Mouse (Mus musculus): ENCODE measurements around the gene Tmpo. TPM values are rescaled to one million over a fixed set of nuclear protein-coding genes. Genes with fewer than 3 reads are reported as not detected.

Tmpo gene
- polyA plus RNA-seq (2015; fragmentation: Illumina TruSeq; extraction: RNeasy Lipid Tissue Mini Kit (QIAGEN cat#74804); ENCODE audit: insufficient read depth, low replicate concordance), result 323 TPM

DNA sequence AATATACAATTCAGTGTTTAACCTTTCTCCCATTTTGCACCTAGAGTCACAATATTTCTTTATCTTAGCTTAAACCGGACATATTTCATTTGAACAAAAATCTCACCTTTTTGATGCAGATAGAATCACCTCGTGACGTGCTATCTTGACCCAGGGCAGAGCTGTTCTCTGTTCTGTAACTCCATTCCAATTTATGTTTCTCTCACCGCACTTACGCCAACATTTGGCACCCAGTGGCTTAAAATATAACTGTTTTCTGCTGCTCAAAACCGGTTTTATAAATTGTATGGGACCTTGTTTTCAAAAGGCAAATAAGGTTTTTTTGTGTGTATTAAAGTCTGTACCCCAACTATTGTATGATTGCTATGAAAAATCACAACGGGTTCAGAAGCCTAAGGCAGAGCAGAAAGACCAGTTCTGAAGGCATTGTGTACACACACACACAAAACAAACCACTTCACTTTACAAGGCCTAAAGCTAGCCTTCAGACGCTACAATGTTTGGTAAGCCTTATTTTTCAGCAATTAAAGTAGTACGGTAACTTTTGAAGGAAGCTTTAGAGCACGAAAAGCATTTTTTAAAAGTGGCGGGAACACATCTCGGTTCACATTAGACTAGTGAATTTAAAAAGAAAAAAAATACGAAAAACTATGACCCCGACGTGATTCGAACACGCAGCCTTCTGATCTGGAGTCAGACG, at the start of gene Tmpo:
Gene Tmpo, minus strand, starts transcription at position 555 of the 700 bp plus-strand sequence.

DNA sequence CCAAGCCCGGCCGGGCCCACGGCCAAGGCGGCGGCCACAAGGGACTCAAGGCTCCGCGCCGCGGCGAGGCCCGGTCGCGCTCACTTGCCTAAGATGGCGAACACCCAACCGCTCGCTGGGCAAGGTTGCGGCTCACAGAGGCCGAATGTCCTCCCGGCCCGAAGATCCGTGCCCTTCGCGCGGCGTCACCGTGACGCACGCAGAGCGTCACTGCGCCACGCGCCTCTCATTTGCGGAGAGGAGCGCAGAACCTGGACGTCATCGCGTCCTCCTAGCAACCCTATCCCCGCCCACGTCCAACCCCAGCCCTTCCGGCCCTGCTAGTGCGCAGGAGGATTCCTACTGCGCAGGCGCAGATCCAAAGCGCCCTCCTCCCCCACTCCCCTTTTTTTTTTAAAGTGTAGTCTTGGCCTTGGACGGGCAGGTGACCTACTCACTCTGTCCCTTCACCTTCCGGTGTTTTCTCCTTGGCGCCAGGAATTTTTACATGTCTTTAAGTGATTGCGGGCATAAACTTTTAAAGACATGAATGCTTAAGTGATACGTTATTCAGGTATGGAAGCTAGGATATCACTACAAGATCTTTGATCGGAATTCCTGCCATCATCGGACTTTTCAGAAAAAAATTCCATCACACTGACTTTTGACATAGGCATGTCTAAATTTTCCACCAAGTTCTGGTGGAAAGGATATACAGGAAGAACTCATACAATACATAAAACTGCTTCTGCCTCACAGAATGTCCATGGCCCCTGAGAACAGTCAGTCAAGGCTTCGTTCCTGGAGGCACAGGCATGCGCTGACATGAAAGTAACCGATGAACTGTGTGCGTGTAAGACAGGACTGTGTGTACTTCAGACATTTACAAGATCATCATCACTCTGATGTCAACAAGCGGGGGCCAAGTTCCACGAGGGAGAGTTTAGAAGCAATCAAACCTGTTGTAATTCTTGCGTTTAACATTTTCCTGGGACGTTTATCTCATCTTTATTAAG, 57.0 kb downstream of the Tmpo start, which contains the start of gene Slc25a3:
Gene Slc25a3, minus strand, starts transcription at position 232 of the 995 bp plus-strand sequence.

Other genes starting within 250 kb of the Tmpo start
- 27.5 TPM for gene Apaf1, start 98.5 kb downstream of the Tmpo start, polyA plus RNA-seq (2015; fragmentation: Illumina TruSeq; extraction: RNeasy Lipid Tissue Mini Kit (QIAGEN cat#74804); ENCODE audit: insufficient read depth, low replicate concordance)
- 17.4 TPM for gene Ikbip, start 98.4 kb downstream of the Tmpo start, polyA plus RNA-seq (2015; fragmentation: Illumina TruSeq; extraction: RNeasy Lipid Tissue Mini Kit (QIAGEN cat#74804); ENCODE audit: insufficient read depth, low replicate concordance)
- gene Slc25a3, start 57.3 kb downstream of the Tmpo start, polyA plus RNA-seq (2015; fragmentation: Illumina TruSeq; extraction: RNeasy Lipid Tissue Mini Kit (QIAGEN cat#74804); ENCODE audit: insufficient read depth, low replicate concordance), result 673 TPM

All from spleen, adult 10 weeks (tissue).